Mouse (Mus musculus): ENCODE measurements at regions not wholly inside any gene's neighbourhood (a gene's known extent, or its start where the extent isn't known, plus 50 kb on each side); places are given as distances from the start of the nearest gene placed in this dataset.

GRCm38 (mm10) chr5:119217077-119217476, 453.4 kb upstream of the Tbx3 start:
- DNase-seq: no peak

GRCm38 (mm10) chr5:119228691-119229090, 441.8 kb upstream of the Tbx3 start:
- no peak for DNase-seq

GRCm38 (mm10) chr5:119232941-119233340, 437.5 kb upstream of the Tbx3 start:
- DNase-seq: peak; percentile 34

GRCm38 (mm10) chr5:119235884-119236283, 434.6 kb upstream of the Tbx3 start:
- DNase-seq: no peak

GRCm38 (mm10) chr5:119246824-119247223, 423.6 kb upstream of the Tbx3 start:
- peak; percentile 77 for DNase-seq

GRCm38 (mm10) chr5:119248626-119249025, 421.8 kb upstream of the Tbx3 start:
- DNase-seq: peak; percentile 17

- no peak for DNase-seq
Observed at GRCm38 (mm10) chr5:119249124-119249718, 421.2 kb upstream of the Tbx3 start.

- no peak for DNase-seq
Observed at GRCm38 (mm10) chr5:119251311-119252047, 419.0 kb upstream of the Tbx3 start.

- DNase-seq: no peak
Observed at GRCm38 (mm10) chr5:119257374-119258120, 412.9 kb upstream of the Tbx3 start.

- DNase-seq: no peak
Observed at GRCm38 (mm10) chr5:119258831-119259230, 411.6 kb upstream of the Tbx3 start.

GRCm38 (mm10) chr5:119265149-119265890, 405.1 kb upstream of the Tbx3 start:
- peak; percentile 43 for DNase-seq

GRCm38 (mm10) chr5:119271234-119271852, 399.1 kb upstream of the Tbx3 start:
- DNase-seq: no peak

GRCm38 (mm10) chr5:119273203-119273602, 397.3 kb upstream of the Tbx3 start:
- no peak for DNase-seq

GRCm38 (mm10) chr5:119273615-119274014, 396.9 kb upstream of the Tbx3 start:
- DNase-seq: no peak

GRCm38 (mm10) chr5:119274817-119275494, 395.5 kb upstream of the Tbx3 start:
- no peak for DNase-seq

GRCm38 (mm10) chr5:119280146-119280545, 390.3 kb upstream of the Tbx3 start:
- DNase-seq: no peak

- DNase-seq: no peak
Observed at GRCm38 (mm10) chr5:119289808-119290207, 380.7 kb upstream of the Tbx3 start.

- no peak for DNase-seq
Observed at GRCm38 (mm10) chr5:119292323-119292722, 378.1 kb upstream of the Tbx3 start.

- DNase-seq: no peak
Observed at GRCm38 (mm10) chr5:119292889-119293288, 377.6 kb upstream of the Tbx3 start.

- no peak for DNase-seq
Observed at GRCm38 (mm10) chr5:119299311-119299710, 371.2 kb upstream of the Tbx3 start.

GRCm38 (mm10) chr5:119300106-119300505, 370.4 kb upstream of the Tbx3 start:
- DNase-seq: no peak

GRCm38 (mm10) chr5:119301539-119301938, 368.9 kb upstream of the Tbx3 start:
- no peak for DNase-seq
